Mouse (Mus musculus): ENCODE measurements around the gene E030025P04Rik.

E030025P04Rik gene

DNA sequence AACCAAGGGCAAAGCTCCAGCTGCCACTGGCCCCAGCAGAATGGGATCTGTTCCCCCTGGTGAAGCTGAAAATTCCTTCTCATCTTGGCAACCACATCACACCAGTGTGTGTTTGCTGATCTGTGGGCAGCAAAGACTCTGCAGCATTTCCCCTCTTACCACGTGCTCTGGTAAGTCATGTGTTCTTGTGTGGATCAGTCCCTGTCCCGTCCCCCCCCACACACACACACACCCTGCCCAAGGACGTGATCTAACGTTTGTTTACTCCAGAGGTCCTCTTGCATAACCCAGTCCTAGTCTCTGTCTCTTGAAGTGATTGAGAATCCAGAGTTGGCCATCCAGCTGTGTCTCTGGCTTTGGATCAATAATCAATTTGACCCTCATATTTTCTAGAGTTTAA is at the start of gene E030025P04Rik:
TSS of gene E030025P04Rik (minus strand) at position 134 of the 400 bp plus-strand sequence.
- DNase-seq (ENCODE audit: low spot score in 2 of 2), result no peak

DNA sequence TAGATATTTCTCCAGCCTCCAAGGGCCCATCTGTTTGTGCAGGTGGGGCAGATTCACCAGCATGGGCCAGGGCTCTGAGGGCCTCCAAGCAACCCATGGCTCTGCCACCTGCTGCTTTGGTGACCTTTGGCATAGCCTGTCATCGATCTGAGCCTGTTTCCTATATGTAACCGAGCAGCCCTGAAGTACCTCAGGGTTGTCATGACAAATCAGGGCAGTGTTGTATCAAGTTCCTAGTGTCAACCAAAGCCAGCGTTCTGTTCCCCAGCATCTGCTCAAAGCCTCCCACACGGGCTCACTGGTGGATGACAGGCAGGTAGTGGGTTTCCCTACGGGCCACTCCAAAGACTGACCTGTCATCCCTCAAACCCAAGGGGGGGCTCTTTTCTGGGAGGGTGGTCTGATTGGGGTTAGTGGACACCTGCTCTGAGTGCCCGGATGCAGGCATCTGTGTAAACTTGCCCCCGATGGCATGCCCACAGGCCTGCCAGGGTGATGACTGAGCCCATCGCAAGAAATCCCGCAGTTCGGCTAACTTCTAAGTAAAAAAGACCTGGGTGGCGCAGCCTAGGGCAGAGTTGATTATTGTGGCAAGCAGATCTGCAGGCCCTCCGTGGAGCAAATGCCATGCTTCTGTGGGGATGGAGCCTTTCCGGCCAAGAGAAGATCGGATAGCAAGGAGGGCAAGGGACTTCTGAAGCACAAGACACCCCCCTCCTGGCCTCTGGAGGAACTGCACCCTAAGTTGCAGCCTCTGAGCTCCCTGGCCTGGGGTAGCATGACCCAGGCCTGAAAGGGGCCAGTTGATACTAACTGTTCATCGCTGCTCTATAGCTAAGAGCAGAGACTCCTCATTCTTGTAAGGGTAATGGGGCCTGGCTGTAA is 48.7 kb upstream of the E030025P04Rik start:
- peak; percentile 31 to 66 for DNase-seq (ENCODE audit: low spot score in 2 of 2)

DNA sequence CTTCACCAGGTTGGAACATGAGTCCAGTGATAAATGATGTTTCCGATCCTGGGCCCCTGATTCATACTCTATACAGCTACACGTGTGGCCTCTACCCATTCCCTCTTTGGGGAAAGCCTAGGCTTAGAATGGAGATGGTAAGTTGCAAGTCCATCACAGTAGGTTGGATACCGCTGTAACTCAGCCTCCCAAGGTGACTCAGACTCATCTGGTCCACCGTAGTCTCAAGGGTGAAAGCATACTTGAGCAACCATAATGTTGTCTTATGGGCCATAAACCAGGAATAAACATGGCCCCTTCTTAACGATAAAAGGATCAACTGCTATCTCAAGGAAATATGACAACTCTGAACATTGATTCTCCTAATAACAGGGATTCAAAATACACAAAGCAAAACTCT is 44.1 kb upstream of the E030025P04Rik start:
- no peak for DNase-seq (ENCODE audit: low spot score in 2 of 2)

DNA sequence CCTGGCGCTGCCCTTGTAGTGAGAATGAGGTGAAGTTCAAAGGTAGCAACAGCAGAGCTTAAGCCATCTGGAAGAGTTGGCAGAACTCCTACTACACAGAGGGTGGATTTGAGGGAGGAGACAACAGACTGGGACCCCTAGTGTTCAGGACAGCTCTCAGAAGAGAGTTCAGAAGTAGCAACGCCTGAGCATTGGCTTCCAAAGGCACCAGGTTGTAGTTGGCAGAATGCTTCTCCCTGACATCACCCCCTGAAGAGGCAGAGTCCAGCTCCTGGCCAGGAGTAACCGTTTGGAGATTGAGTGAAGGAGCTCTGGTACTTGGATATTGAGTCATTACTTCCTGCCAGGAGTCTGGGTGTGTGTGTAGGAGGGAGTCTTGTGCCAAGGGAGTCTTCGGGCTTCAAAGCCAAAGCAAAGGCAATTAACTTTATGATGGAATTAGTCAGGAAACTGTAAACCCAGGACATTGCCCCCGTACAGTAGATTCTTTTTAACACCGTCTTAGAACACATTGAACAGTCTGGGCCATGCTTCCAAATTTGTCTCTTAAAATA is 43.5 kb upstream of the E030025P04Rik start:
- DNase-seq (ENCODE audit: low spot score in 2 of 2), result no peak

DNA sequence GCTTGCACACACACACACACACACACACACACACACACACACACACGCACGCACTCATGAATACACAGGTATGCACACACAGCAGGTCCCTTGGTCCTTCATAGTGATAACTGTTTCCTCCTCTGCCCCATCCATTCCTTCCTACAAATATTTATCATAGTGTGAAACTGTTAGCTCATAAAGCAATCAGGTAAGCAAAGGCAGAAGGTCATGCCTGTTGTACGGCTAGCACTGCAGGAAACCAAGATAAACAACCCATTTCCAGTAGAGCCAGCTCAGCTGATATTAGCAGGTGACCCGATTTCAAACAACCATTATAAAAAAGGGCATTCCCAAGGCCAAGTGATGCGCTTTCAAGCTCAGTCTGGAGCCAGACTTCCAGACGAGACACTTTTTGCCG is 36.9 kb upstream of the E030025P04Rik start:
- no peak for DNase-seq (ENCODE audit: low spot score in 2 of 2)

DNA sequence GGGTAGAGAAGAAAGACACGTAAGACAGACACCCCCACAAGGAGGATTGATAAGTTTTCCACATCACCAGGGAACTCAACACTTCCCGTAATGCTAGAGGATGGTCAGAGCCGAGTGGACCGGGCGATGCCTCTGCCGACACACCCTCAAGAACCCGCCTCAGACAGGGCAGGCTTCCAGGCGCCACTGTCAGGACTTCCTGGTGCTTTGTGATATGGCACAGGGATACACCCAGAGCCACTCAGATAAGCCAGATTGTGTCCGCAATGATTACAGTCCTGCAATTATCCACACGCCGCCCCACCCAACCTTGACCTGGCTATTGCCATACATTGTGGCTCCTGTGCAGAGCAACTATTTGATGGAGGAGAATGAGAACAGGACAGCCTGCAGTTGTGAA is 36.1 kb upstream of the E030025P04Rik start:
- no peak for DNase-seq (ENCODE audit: low spot score in 2 of 2)

DNA sequence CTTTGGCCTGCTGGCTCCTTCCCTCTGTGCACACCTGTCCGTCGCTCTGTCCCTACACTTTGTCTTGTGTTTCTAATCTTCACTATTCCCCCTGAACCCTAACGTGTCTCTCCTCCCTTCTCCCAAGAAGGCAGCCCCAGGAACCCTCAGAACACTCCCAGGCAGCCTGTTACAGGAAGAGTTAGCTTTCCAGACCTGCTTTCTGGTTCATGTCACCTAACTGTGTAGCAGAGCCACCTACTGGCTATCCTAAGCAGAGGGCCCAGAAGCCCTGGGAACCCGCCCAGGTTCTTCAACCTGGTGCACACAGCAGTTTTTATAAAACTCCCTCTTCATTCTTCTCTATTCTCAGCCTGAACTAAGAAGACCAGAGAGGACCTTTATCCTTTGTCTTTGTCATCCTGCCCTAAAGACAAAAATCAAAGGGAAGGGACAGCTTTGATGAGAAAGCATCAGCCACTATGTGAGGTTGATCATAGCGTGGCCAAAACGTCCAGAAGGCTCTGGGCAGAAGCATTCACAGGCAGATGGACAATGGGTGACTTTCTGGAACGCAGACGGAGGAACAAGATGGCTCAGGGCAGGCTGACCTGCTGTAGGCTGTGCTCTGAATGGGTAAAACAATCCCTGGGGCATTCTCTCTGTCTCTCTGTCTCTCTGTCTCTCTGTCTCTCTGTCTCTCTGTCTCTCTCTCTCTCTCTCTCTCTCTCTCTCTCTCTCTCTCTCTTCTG is 34.8 kb upstream of the E030025P04Rik start:
- no peak for DNase-seq (ENCODE audit: low spot score in 2 of 2)

DNA sequence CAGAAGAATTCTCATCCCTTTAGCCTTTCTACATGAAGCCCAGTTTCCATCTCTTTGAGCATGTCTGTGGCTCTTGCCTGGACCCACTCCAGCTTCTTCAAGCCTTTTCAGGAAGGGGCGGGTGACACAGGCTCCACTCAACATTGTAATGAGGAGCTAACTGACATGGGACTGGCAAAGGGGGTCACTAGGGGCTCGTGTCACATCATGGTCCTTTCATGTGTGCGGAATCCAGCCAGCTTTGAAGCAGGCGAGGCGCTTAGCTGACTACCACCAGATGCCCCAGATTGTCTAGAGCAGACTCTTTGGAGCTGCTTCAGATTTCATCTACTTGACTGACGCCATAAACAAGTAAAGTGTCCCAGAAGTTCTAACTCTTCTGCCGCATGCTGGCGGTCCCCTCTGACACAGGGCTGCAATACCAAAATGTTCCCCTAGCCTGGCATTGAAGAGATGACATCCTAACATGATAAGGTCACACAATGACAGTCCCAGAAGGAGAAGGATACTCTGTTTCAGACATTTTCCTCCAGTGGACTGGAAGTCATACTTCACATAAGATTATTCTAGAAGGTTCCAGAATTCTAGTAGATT is 31.3 kb upstream of the E030025P04Rik start:
- no peak for DNase-seq (ENCODE audit: low spot score in 2 of 2)

DNA sequence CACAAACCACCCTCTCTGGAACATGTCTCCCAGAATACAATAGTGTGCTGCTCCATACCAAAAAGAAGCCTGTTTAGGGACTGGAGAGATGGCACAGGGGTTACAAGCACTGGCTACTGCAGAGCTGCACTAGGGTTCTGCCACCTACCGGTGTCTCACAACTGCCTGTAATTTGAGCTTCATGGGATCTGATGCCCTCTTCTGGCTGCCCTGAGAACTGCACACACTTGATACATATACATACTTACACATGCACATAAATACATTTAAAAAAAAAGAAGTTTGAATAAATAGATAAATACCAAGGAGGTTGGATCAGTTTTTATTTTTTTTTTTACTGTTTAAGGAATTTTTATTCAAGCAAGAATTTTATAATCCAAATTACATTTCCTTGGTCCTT is 28.1 kb upstream of the E030025P04Rik start:
- DNase-seq (ENCODE audit: low spot score in 2 of 2), result no peak

DNA sequence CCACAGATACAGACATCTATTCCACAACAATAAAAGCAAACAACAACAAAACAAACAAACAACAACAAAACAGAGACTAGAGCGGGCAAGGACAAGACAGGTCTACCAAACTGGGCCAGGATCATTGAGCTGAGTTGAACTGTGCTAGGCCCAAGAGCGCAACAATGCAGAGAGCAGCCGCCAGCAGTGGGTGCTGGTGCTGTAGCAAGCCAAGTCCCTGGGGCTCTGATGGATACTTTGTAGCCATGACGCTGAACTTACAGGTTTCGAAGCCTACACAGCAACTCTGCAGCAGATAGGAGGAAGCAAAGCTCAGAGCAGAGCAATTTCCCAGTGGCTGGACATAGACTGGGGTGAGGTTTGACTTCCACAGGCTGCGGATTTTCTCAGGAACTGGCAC is 26.6 kb upstream of the E030025P04Rik start:
- no peak for DNase-seq (ENCODE audit: low spot score in 2 of 2)

DNA sequence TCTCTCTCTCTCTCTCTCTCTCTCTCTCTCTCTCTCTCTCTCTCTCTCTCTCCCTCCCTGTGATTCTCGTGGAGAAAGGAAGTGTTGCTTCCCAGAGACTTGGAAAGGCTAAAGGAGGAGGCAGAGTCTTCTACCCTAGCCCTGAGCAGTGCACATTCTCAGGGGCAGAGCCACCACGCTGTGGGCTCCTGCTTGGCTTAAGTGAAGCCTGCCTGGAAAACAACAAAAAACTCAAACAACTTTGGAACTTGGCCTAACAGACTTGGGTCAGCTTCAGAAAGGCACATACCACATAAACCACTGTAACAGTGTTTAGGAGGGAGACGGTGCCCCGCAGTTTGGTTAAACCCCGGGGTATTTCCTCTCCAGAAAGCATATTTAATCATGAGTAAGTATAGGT is 13.5 kb upstream of the E030025P04Rik start:
- no peak for DNase-seq (ENCODE audit: low spot score in 2 of 2)

DNA sequence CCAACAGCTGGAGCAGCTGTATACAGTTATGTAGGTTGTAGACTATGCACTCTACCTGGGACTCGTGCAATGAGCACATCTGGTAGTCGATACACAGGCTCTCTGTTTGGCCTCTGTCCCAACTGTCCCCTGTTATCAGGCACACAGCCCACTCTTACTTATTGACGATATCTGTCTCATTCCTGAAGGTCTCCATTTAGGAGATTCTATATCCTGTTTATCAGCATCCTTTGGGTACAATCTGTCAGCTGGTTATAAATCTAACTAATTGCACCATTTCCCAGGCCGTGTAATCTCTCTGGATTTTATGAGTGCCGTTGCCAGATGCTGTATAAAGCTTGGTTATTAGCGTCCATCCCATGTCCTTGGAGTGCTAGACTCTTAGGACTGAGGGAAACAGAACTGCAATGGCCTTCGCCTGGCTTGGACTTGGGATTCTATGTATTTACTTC is 747 bp upstream of the E030025P04Rik start:
- no peak for DNase-seq (ENCODE audit: low spot score in 2 of 2)

DNA sequence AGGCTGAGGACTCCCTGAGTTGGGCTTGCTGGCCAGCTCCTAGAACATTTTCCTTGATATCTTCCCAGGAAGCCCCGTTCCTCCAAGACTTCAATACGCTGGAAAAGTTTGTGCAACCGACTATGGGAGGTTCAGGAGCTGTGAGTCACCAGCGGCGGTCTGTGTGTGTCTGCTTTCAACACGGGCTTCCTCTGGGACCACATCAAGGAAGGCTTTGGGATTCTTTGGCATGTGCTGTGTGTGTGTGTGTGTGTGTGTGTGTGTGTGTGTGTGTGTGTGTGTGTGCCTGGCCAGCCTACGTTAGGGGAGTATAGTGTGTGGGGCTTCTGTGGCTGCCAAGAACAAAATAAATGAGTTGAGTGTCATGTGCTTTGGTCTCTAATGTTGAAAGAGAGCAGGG is 17.7 kb downstream of the E030025P04Rik start:
- no peak for DNase-seq (ENCODE audit: low spot score in 2 of 2)

DNA sequence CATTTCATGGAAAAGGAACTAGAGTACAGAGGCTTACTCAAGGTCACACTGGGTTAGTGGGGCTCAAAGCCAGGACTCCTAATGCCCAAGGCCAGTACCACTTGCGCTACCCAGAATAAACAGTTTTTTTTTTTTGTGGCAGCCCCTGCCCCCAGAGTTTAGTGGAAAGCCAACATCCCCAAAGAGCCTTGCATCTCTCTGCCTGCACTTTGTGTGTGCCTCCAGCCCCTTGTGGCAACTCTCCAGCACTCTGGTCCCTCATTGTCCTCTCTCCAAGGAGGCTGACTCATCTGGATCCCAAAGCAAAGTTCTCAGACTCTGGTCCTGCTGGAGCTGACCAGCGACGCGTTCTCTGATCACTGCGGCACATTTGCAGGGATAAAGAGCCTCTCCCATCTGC is 18.7 kb downstream of the E030025P04Rik start:
- no peak for DNase-seq (ENCODE audit: low spot score in 2 of 2)

DNA sequence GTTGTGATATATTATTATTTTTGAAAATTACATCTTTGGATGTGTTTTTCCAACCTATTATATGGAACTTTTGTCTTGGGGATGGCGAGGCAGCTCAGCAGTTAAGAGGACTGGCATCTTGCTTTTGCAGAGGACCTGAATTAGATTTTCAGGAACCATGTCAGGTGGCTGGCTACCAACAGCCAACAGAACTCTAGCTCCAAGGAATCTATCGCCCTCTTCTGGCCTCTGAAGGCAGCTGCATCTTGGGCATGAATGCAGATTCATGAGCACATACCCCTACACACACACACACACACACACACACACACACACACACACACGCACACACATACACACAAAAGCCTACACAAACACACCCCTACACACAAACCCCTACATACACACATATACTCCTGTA is 19.9 kb downstream of the E030025P04Rik start:
- DNase-seq (ENCODE audit: low spot score in 2 of 2), result no peak

DNA sequence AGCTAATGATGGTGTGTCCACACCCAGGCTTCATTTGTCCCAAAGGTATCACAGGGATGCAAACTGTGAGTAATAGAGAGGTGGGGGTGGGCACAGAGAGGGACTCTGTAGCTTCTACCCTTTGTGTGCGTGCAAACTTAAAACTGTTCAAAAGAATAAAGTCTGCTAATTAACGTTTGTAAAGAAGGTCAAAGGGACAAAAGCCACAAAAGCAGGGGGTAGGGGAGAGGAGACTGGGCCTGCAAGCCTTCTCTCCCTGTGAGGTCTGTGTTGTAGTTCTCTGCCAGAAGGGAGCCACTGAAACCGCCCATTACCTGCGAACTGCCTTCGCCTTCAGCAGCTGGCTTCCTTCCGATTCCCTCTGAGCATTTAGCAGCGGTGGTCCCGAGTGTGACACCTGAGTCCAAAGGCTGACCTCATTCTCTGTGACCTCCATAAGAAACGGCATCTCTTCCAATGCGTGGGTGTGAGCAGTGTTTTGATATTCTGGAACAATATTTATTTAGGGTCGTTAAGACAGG is 34.3 kb downstream of the E030025P04Rik start:
- no peak for DNase-seq (ENCODE audit: low spot score in 2 of 2)

DNA sequence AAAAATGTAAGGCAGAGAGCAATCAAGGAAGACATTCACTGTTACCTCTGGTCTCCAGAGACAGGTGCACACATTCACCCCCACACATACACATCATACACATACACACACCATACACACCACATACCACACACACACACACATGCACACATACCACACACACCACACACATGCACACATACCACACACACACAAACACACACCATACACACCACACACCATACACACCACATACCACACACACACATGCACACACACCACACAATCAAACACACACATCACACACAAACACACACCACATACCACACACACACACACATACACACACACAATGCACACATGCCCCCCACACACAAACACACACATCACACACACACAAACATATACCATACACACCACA is 35.1 kb downstream of the E030025P04Rik start:
- no peak for DNase-seq (ENCODE audit: low spot score in 2 of 2)

DNA sequence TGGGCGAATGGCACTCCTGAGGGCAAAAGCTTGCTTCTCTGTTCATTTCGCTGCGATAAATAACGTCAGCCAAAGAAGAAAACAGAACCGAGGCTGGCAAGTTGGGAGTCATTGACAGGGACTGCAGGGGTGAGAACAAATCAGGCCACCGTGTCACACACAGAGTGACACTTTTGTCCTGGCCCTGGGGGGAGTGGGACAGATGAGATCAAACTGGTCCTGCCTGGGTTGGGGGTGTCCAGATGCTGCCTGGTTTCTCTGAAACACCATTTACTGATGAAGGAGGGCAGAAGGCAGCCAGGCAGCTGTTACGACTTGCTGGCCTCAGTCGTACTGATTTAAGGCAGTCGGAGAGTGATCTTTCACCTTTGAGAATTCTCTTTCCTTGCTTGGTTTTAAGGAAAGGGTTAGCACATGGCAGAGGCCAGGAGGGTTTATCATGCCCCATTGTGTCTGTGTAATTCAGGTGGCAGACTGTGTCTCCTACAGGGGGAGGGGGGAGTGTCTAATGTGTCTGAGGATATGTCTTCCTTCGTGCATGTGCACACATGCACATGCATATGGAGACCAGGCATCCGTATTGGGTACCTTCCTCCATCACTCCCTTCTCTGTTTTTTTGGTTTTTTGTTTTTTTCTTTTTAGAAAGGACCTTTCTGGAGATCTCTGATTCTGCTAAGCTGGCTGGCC is 36.5 kb downstream of the E030025P04Rik start:
- no peak for DNase-seq (ENCODE audit: low spot score in 2 of 2)

DNA sequence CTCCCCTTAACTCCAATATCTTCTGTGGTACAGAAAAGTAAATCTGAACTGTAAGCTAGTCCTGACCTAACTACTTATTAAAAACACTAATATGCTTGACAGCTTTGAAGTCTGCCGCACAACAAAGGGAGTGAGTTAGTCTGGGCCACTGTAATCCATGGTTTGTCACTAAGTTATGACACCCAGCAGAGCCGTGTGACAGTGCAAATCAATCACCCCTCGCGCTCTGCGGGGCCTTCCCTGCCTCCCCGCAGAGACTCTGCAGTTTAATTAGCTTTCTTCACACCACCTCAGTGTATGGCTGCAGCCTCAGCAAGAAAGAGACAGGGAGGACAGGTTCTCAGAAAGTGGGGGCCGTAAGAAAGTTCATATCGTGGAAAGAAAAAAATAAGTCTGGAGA is 37.4 kb downstream of the E030025P04Rik start:
- no peak for DNase-seq (ENCODE audit: low spot score in 2 of 2)

DNA sequence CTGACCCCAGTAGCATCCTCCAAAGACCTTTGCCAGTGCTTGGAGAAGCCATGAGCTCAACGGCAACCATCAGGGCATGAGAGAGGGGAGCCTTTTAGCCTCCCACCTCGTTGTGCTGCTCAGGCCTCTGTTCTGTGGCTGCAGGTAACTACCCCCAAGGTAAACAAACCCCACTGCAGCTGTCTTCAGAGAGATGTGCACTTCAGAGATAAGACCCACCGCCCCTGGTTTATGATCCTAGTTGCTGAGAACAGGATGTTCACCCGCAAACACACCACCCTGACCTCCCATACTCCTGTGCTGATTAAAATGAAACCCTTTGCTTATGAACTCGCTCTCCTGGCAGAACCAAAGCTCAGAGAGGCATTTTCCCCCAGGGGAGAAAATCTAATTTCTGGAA is 38.0 kb downstream of the E030025P04Rik start:
- no peak for DNase-seq (ENCODE audit: low spot score in 2 of 2)

DNA sequence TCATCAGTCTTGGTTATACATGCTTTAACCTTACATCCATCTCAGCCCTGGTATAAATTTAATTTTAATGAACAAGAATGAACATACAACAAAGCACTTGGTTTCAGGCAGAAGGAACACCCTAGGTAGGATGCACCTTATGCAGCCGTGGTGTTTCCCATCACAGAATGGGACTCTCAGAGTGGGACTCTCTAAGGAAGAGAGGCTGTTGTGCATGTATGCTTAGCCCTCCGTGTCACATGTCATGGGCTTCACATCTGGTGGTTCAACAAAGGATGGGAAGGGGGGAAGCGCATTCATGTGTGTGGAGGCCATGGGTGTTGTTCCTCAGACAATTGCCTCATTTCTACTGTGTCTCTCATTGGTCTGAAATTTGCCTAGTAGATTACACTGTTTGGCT is 40.8 kb downstream of the E030025P04Rik start:
- no peak for DNase-seq (ENCODE audit: low spot score in 2 of 2)
